Mouse (Mus musculus): ENCODE results near the gene Gapdhs.
"Not testable (repeated sequence)": the region's sequence is repeated elsewhere in the genome, so short reads cannot be mapped to it uniquely, and the experiment has no call there.

The Gapdhs gene

GRCm38 (mm10) chr7:30743617-30744016 is at the start of gene Gapdhs:
Gene Gapdhs (minus strand): TSS chr7:30743681.
- DNase-seq (ENCODE audit: low read depth, low spot score): not testable (repeated sequence)

- no peak for DNase-seq (ENCODE audit: low read depth, low spot score)
Observed at GRCm38 (mm10) chr7:30791921-30792320, 48.4 kb upstream of the Gapdhs start.

GRCm38 (mm10) chr7:30790141-30790540 is 46.7 kb upstream of the Gapdhs start:
- no peak for DNase-seq (ENCODE audit: low read depth, low spot score)

- no peak for DNase-seq (ENCODE audit: low read depth, low spot score)
Observed at GRCm38 (mm10) chr7:30787377-30788022, 44.0 kb upstream of the Gapdhs start, which contains the start of gene Krtdap. Gene Krtdap (plus strand): TSS chr7:30787896.

GRCm38 (mm10) chr7:30785721-30786546 is 42.5 kb upstream of the Gapdhs start:
- DNase-seq (ENCODE audit: low read depth, low spot score): no peak

- no peak for DNase-seq (ENCODE audit: low read depth, low spot score)
Observed at GRCm38 (mm10) chr7:30785154-30785553, 41.7 kb upstream of the Gapdhs start.

- DNase-seq (ENCODE audit: low read depth, low spot score): no peak
Observed at GRCm38 (mm10) chr7:30782658-30783057, 39.2 kb upstream of the Gapdhs start.

- DNase-seq (ENCODE audit: low read depth, low spot score): peak; percentile 61
Observed at GRCm38 (mm10) chr7:30781792-30782191, 38.3 kb upstream of the Gapdhs start.

GRCm38 (mm10) chr7:30777911-30778310 is 34.4 kb upstream of the Gapdhs start:
- no peak for DNase-seq (ENCODE audit: low read depth, low spot score)

- DNase-seq (ENCODE audit: low read depth, low spot score): no peak
Observed at GRCm38 (mm10) chr7:30777081-30777579, 33.6 kb upstream of the Gapdhs start.

- DNase-seq (ENCODE audit: low read depth, low spot score): no peak
Observed at GRCm38 (mm10) chr7:30776104-30776503, 32.6 kb upstream of the Gapdhs start.

- no peak for DNase-seq (ENCODE audit: low read depth, low spot score)
Observed at GRCm38 (mm10) chr7:30769236-30769635, 25.8 kb upstream of the Gapdhs start.

GRCm38 (mm10) chr7:30766408-30766807 is 22.9 kb upstream of the Gapdhs start:
- DNase-seq (ENCODE audit: low read depth, low spot score): peak; percentile 44

GRCm38 (mm10) chr7:30765173-30765572 is 21.7 kb upstream of the Gapdhs start:
- no peak for DNase-seq (ENCODE audit: low read depth, low spot score)

- no peak for DNase-seq (ENCODE audit: low read depth, low spot score)
Observed at GRCm38 (mm10) chr7:30763456-30763855, 20.0 kb upstream of the Gapdhs start, which contains the start of gene Dmkn. Gene Dmkn (plus strand): TSS chr7:30763756.

GRCm38 (mm10) chr7:30761769-30762352 is 18.4 kb upstream of the Gapdhs start:
- DNase-seq (ENCODE audit: low read depth, low spot score): peak; percentile 43

GRCm38 (mm10) chr7:30758853-30759252 is 15.4 kb upstream of the Gapdhs start:
- peak; percentile 41 for DNase-seq (ENCODE audit: low read depth, low spot score)

GRCm38 (mm10) chr7:30757001-30757400 is 13.5 kb upstream of the Gapdhs start:
- DNase-seq (ENCODE audit: low read depth, low spot score): no peak

GRCm38 (mm10) chr7:30751086-30751669 is 7.7 kb upstream of the Gapdhs start, which contains the start of gene Sbsn:
Gene Sbsn (plus strand): TSS chr7:30751471.
- no peak for DNase-seq (ENCODE audit: low read depth, low spot score)

GRCm38 (mm10) chr7:30749824-30750606 is 6.5 kb upstream of the Gapdhs start:
- no peak for DNase-seq (ENCODE audit: low read depth, low spot score)

Measured in A20 (cell line).